13 mouse cellular contexts compared by ENCODE assay signal in genomic region chr1:183120341-183120923, GRCm38 (mm10).
A peak's percentile ranks its signal among the peaks of the same experiment; 100 is the strongest.
DNase-seq lines count a peak whose midpoint lies in the region; ATAC-seq lines count a peak whose summit lies in the region.
"Had no signal": no experiment of that assay in that cellular context is flagged by ENCODE, and none has a peak within 500 bp of the region (broad histone marks: within the 10 kb centered on the region; RNA-seq: fewer than 3 reads in every experiment).

No protein-coding gene starts in this region.

- no peak for ATAC-seq in kidney, embryonic 14.5 days (ENCODE audit: low FRiP score, low TSS enrichment)
- no peak for ATAC-seq in limb, embryonic 13.5 days (ENCODE audit: low FRiP score, low read depth)

- H3K36me3 ChIP-seq in kidney, embryonic 14.5 days (ENCODE audit: control insufficient read depth, insufficient read depth, low read length), result no peaks in the 10 kb centered on the region
- no peaks in the 10 kb centered on the region for H3K36me3 ChIP-seq in limb, embryonic 13.5 days

- H3K4me1 ChIP-seq in kidney, embryonic 14.5 days (ENCODE audit: control insufficient read depth, insufficient read depth, low read length), result peaks cover 29% of the 10 kb centered on the region
- peaks cover 88% of the 10 kb centered on the region for H3K4me1 ChIP-seq in limb, embryonic 13.5 days

- no peak overlapping the region for H3K4me2 ChIP-seq in kidney, embryonic 14.5 days (replicated peaks; ENCODE audit: low read depth, low read length)
- peak overlapping the region; percentile 35 for H3K4me2 ChIP-seq in limb, embryonic 13.5 days (replicated peaks)

- peak; percentile 36 for DNase-seq in gastrocnemius, adult 18-20 months (ENCODE audit: low spot score)
- no peak for DNase-seq in gastrocnemius, postnatal 10 days
- DNase-seq in kidney, postnatal 14 days, result peak; percentile 11
- peak; percentile 23 for DNase-seq in heart, adult 8-10 months (ENCODE audit: low spot score)
- no peak for DNase-seq in thymus, postnatal 0 days (ENCODE audit: low spot score)
- DNase-seq in layer of hippocampus, postnatal 36 days, result no peak
- DNase-seq: adrenal gland, postnatal 36 days; cerebellum, adult 11 months; liver; right cerebral cortex, postnatal 25 days had no signal

- WGBS in kidney, embryonic 14.5 days, result 37% methylated on average over 12 of the region's 12 CpGs
- 53% methylated on average over 12 of the region's 12 CpGs for WGBS in limb, embryonic 13.5 days

- H3K9ac ChIP-seq in kidney, embryonic 14.5 days (ENCODE audit: low read depth, low read length), result no peak overlapping the region; the same call in 1 of the 2 replicates
- H3K9ac ChIP-seq in limb, embryonic 13.5 days, result no peak overlapping the region

- no peak overlapping the region for H3K4me3 ChIP-seq in kidney, embryonic 14.5 days (ENCODE audit: low read length)
- no peak overlapping the region for H3K4me3 ChIP-seq in limb, embryonic 13.5 days

- no peaks in the 10 kb centered on the region for H3K9me3 ChIP-seq in kidney, embryonic 14.5 days (ENCODE audit: control insufficient read depth, low read length)
- H3K9me3 ChIP-seq in limb, embryonic 13.5 days, result no peaks in the 10 kb centered on the region

- no peak overlapping the region for H3K27ac ChIP-seq in kidney, embryonic 14.5 days (ENCODE audit: low read depth, low read length)
- peak overlapping the region; percentile 79 for H3K27ac ChIP-seq in limb, embryonic 13.5 days
- H3K27ac ChIP-seq: macrophage had no signal

- H3K27me3 ChIP-seq in kidney, embryonic 14.5 days (ENCODE audit: control insufficient read depth, insufficient read depth, low read length), result no peaks in the 10 kb centered on the region
- no peaks in the 10 kb centered on the region for H3K27me3 ChIP-seq in limb, embryonic 13.5 days

Comparison
In these comparisons a context has a peak if more than half of its experiments do, and no peak if none do; other contexts are left out.
1. DNase-seq: peak in gastrocnemius, adult 18-20 months (single experiment), kidney, postnatal 14 days (single experiment) and heart, adult 8-10 months (single experiment); none in gastrocnemius, postnatal 10 days (single experiment), thymus, postnatal 0 days (single experiment) and layer of hippocampus, postnatal 36 days (0 of 2).